Mouse (Mus musculus) thymus, postnatal 36 days (tissue): ENCODE data around the gene Mpp5.

Source experiments
- DNase-seq, 2 experiments: peaks; one replicate each; pipeline ENCODE4 v3.0.0; 2022; ENCODE audit warnings: mixed read lengths in 2 of 2

Mpp5 gene

DNA sequence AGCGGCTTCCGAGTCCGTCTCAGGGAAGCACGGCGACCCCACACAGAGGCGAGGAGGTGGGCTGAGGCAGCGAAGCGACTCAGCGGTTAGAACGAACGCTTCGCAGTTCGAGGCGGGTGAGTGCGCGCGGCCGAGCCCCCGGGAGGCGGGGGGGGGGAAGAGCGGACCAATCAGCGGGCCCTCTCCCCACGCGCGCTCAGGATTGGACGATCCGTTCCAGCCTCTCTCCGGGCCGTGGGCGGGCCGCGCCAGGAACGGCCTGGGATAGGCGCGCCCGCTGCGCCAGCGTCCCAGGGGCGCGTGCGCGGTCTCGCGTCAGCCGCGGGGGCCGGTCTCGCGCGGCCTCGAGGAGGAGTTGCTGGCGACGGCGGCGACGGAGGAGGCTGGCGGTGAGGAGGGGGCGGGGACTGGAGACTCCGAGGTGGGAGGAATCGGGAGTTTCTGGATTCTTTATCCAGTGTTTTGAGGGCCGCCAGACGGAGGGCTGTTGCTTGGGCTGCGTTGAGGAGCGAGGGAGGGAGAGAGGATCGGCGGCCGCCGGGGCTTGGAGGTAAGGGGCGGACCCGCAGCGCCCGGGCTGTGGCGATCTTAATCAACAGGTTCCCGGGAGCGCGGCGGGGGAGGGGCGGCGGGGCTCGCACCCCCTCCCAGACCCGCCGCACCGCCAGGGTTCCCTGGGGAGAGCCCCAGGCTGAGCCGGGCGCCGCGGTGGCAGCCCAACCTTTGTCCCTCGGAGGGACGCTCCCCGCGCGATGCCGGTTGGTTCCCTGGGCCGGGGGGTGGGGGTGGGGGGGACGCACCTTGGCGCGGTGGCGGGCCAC is at the start of gene Mpp5:
Gene Mpp5 (plus strand): TSS at position 351 of the 821 bp plus-strand sequence.
- peak; percentile 96 to 98 for DNase-seq

GRCm38 (mm10) chr12:78717783-78718182 is 30.9 kb upstream of the Mpp5 start:
- no peak for DNase-seq

DNA sequence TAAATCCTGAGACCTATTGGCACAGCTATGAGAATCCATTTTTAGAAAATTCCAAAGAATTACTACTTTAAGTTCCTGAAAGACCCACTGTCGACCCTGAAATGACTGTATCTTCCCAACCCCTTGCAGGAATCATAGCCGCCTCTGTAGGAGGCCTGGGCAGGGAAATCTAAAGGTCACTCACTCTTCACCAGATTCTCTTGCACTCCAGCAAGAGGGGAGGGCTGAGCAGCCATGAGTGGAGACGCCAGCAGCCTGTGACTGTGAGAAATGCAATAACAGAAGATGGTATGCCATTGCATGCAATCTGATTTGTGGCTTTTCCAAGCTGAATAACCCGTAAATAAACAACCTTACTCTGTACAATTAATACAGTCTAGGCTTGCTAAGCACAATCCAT is 21.0 kb upstream of the Mpp5 start:
- DNase-seq = no peak

DNA sequence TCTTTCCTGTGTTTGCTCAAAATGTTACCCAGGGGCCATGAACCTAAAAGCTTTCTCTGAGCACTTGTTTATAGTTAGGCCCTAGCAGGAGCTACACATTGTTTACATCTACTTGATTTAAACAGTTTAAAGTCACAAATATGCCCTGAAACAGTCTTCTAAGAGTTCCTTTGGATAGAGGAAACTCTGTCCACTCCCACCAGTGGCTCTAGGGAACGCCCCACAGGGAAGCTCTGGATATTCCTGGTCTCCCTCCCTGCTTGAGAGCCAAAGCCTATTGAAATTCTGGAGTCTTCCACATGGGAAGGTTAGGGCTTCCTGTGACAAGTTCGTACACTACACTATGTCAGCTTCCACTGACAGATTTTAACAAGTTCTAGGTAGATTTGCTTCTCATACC is 9.1 kb upstream of the Mpp5 start:
- DNase-seq = no peak

- DNase-seq = no peak
Observed at GRCm38 (mm10) chr12:78740289-78740688, 8.4 kb upstream of the Mpp5 start.

GRCm38 (mm10) chr12:78746226-78746625 is 2.5 kb upstream of the Mpp5 start:
- no peak for DNase-seq

- no peak for DNase-seq
Observed at GRCm38 (mm10) chr12:78747406-78747805, 1.3 kb upstream of the Mpp5 start.

- no peak for DNase-seq
Observed at GRCm38 (mm10) chr12:78748113-78748512, 594 bp upstream of the Mpp5 start.

- DNase-seq = no peak
Observed at GRCm38 (mm10) chr12:78749378-78749801, 683 bp downstream of the Mpp5 start.

DNA sequence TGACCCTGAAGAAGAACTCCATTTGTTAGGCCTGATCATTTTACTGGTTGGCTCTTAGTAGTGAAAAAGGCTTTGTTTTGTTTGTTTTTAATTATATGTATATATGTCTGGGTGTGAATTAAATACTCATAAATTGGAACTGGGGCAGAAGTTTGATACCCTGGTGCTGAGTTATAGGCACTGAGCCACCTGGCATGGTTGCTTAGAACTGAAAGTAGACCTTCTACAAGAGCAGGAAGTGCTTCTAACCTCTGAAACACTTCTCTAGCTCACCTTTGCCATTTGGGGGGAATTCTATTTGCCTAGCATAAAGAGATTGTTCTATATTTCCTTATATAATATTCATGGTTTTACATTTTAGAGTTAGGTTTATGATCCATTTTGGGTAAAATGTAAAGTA is 13.3 kb downstream of the Mpp5 start:
- DNase-seq = no peak

DNA sequence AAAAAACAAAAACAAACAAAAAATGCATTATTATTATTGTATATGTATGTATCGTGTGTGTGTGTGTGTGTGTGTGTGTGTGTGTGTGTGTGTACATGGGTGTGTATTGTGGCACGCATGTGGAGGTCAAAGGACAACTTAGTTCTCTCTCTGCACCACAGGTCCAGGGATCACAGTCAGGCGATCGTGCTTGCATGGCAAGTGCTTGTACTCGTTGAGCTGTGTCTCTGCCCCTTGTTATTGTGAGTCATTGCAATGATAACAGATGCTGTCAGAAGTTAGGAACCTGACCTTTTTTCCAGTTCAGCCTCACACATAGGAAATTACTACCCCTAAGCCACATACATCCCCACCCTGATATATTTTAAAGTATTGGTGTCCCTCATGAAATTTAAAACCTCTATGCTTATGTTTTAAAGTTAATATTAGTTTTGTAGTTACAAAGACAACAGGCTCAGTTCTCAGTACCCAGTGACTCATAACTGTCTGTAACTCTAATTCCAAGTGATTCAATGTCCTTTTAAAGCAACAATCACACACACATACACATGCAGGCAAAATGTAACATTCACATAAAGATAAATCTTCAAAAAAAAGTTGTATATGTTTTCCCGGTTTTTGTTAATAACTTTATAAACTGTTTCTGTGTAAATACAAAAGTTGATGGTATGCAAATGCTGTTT is 20.5 kb downstream of the Mpp5 start:
- DNase-seq = no peak

GRCm38 (mm10) chr12:78773211-78773610 is 24.5 kb downstream of the Mpp5 start:
- no peak for DNase-seq

GRCm38 (mm10) chr12:78777916-78778315 is 29.2 kb downstream of the Mpp5 start:
- no peak for DNase-seq

DNA sequence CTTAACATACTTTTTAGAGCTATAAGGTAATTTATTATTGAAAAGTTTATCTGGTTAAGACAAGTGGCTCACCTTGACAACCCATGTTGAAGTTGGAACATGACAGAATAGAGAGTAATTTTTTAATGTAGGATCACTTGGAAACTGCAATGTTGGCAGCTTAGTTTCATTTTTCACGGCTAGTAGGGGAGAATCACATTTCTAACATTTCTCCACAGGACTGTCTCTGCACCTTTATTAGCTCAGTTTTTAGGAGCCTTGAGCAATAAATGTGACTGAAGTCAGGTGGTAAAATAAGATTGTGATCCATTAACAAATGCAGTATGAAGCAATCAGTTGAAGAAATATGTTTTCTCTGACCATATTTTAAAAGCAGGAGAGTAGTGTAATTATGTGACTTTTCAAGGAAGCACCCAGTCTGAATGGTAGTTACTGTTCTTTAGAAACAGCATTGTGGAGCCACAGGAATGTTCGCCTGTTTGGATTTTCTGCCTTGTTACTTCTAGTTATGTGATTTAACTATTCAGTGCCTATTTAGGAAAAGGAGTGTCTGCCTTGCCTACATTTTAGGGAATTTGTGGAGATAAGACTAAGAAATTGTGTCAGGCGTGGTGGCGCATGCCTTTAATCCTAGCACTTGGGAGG is 29.8 kb downstream of the Mpp5 start:
- no peak for DNase-seq

- DNase-seq = no peak
Observed at GRCm38 (mm10) chr12:78788266-78788873, 39.7 kb downstream of the Mpp5 start.

GRCm38 (mm10) chr12:78790791-78791190 is 42.1 kb downstream of the Mpp5 start:
- no peak for DNase-seq

GRCm38 (mm10) chr12:78794236-78794635 is 45.5 kb downstream of the Mpp5 start:
- DNase-seq = no peak

DNA sequence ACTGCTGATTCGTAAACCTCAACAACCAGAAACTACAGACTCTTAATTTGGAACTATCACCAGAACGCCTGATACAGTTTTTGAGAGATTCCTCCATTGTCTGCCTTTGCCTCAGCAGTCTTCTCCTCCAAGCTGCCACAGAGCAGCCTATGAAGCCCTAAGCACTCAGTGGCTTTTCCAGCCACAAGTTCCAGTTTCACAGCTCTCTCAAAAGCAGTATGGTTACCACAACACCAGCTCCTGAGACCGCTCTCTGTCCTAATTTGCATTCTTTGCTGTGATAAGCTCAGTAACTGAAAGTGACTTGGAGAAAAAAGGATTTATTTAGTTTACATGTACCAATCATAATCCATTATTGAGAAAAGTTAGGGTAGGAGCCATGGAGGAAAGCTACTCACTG is 51.3 kb downstream of the Mpp5 start:
- no peak for DNase-seq

DNA sequence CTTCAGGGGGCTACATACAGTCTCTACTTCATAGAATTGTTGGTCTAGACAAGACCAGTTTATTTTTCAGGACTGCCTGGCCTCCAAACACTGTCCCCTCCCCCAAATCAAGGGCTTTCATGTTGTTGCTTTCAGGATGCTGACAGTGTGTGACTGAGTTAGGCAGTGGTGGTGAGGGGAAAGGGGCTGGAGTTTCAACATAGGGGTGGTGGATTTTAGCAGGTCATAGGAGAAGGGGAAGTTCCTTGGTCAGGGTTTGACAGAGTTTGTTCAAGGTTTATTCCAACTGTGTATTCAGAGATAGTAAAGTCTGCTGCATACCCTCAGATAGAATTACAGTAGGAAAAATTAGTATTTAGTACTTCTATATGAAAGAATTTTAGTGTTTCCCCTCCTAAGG is 53.1 kb downstream of the Mpp5 start:
- DNase-seq = no peak

GRCm38 (mm10) chr12:78814437-78814836 is 65.7 kb downstream of the Mpp5 start:
- no peak for DNase-seq

GRCm38 (mm10) chr12:78834496-78834895 is 85.8 kb downstream of the Mpp5 start:
- no peak for DNase-seq

DNA sequence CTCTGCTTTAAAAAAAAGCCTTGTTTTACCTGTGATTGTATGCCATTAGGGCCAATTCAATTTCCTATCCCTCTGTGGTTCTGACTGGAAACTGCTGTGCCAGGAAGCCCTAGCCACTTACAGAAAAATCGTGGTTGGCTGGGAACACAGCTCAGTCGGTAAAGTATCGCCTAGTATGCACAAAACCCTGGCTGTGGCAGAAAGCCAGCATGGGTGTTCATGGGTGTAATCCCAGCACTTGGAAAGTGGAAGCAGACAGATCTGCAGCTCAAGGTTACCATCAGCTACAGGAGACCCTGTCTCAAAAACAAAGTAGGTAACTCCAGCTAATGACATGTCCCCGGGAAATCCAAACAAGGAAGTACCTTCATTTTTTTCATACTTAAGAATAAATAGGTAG is 91.2 kb downstream of the Mpp5 start:
- DNase-seq = no peak

- no peak for DNase-seq
Observed at GRCm38 (mm10) chr12:78842429-78842828, 93.7 kb downstream of the Mpp5 start.
